Mouse (Mus musculus): ENCODE results near the gene Nxpe5.

Nxpe5 gene

DNA sequence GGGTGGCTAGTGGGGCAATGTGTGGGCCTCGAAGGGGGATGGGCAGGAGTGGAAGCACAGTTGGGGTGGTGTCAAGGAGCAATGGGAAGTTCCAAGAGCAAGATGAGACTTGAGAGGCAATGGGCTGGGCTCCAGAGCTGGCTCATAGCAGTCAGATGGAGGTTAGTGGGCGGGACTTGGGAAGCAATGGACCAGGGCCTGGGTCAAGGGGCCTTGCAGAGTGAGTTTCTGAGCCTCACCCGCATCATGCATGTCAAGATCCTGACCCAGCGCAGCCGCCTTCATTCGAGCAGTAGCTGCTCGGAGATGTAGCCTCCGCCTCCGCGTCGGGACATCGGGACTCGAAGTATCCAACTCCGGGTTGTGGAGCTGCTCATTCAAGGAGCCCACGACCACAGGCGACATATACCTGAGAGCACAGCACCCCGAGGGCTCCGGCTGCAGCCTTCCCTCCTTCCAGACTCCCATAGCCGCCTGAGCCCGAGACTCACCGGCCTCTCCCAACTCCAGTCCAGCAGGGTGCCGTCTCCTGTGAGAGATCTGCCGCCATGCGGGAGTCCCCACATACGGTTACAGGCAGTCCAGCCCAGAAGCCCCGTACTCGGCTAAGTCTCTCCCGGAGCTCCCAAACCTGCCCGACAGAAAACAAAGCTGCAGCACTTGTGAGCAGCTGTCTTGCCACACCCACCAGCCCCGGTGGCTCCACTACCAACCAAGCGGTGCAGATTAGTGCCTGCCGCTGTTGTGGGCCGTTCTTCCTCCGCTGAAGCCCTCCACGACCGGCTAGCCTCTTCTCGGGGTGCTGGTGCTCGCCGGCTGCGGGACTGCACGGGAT is 49.7 kb downstream of the Nxpe5 start:
- no peak for DNase-seq (ENCODE audit: low read depth in 1 of 2, low spot score in 2 of 2)

GRCm38 (mm10) chr5:138277994-138278393 is 52.3 kb downstream of the Nxpe5 start:
- DNase-seq (ENCODE audit: low read depth in 1 of 2, low spot score in 2 of 2): no peak

DNA sequence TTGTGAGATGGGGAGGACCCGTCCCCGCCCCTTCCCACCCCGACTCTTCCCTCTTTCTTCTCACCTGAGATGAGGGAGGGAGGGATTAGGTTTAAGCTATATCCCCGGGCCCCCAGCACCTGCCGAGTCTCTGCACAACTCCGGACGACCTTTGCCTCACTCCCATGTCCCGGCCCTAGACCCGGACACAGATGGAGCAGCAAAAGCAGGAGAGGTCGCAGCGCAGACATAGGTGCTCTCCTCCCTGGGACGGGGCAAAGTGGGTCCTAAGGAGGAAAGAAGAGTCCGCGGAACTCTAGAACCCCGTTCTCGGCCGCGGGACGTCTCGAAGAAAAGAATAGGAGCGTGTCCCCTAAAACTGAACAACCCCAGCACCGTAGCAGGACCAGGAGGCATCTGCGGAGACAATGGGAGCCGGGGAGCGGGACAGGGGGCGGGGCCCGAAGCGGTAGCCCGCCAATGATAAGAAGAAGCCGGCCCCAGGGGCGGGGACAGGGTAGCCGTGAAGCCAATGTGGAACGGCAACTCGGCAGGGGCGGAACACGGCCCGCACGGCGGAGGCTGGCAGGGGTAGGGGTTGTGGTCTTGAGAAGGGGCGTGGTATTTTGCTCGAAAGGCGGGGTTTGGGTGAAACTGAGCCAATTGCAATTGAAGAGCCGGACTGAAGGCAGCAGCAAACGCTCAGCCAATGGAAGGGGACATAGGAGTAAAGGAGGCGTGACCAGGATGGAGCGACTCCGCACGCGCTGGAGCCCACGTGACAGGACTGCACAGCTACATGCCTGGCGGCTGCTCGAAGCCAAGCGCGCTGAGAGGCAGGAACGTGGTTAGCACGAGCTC is 54.1 kb downstream of the Nxpe5 start, which contains the start of the genes Gm43720, Gpc2 and Stag3:
Gene Gm43720, minus strand, starts transcription at position 374 of the 840 bp plus-strand sequence.
Gene Gpc2, minus strand, starts transcription at position 421 of the 840 bp plus-strand sequence.
Gene Stag3, plus strand, starts transcription at position 656 of the 840 bp plus-strand sequence.
- DNase-seq (ENCODE audit: low read depth in 1 of 2, low spot score in 2 of 2): peak; percentile 64 to 76

DNA sequence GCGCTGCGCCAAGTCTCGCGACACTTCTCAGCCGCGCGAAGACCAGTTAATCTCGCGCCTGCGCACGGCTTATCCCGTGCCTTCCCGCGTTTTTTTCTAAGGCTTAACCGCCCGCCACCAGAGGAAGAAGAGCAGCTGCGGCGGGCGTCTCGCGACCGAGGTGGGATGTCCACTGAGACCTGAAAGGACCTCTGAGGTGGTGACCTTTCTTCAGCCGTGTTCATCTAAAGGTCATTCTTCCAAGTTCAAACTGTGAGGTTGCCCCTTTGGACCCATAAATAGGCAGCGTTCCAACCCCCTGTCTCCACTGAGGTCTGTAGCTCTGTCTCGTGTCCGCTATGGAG is 54.7 kb downstream of the Nxpe5 start:
- no peak for DNase-seq (ENCODE audit: low read depth in 1 of 2, low spot score in 2 of 2)

DNA sequence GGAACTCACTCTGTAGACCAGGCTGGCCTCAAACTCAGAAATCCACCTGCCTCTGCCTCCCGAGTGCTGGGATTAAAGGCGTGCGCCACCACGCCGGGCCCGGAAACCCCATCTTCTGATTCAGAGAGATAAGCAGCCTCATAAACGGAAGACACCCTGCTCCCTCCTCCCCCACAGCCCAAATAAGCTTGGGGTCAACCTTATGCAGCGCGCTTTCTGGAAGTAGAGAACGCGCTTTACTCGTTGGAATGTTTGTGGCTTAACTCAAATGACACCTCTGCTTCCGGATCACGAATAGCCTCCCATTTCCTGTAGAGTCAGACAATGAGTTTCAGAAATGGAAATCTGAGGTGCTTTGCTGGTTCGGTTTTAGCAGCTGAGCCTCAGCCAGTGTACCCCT is 55.1 kb downstream of the Nxpe5 start:
- DNase-seq (ENCODE audit: low read depth in 1 of 2, low spot score in 2 of 2): no peak

DNA sequence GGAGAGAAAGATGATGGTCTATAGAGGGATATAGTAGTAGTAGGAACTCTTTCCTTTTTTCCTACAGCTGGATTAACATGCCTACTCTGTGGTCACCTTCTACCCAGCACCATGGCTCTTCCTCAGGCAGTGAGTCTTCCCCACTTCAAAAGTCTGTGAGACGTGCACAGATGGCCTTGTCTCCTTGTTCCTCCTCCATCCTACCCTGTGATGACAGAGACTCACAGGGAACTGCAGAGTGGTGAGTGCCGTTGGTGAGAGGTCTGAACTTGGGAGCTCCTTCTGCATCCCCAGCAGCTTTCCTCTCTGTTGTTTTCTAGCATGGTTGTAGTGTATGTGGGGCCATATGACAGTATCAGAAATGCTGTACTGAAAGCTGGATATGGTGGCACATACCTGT is 56.1 kb downstream of the Nxpe5 start:
- DNase-seq (ENCODE audit: low read depth in 1 of 2, low spot score in 2 of 2): no peak

DNA sequence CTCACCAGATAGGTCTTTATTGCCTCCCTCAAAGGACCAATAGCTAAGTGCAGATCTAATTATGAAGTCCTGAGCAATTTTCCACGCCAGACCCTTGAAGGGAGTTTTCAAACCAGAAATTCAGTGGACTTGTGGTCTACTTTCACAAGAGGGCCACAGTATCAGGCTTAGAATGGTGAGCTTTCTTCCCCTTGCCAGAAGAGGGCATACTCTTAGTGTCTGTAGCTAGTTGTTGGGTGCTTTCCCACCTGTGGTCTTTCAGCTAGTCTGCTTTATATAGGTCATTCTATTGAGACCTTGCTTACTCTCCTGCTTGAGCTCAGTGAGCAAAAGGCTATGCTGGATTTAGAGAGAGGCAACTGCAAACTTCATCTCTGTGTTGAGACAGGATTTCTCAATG is 57.8 kb downstream of the Nxpe5 start:
- DNase-seq (ENCODE audit: low read depth in 1 of 2, low spot score in 2 of 2): no peak

- no peak for DNase-seq (ENCODE audit: low read depth in 1 of 2, low spot score in 2 of 2)
These were observed 62.2 kb downstream of the Nxpe5 start for GRCm38 (mm10) chr5:138287861-138288260.

DNA sequence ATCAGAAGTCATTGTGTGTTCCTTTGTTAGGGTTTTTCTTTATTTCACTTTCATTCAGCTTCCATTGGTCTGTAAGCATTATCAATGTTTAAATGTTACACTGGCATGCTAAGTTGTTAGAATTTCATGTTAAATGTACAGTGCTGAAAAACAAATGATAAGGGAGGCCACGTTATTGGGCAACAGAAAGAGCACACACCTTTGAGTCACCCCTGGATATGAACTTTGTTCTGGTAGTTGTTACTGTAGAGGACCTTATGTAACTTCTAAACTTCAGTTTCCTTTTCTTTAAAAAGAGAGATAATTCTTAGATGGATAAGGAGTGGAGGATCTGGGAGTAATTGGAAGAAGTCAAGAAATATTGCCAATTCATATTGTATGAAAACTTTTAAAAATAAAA is 65.9 kb downstream of the Nxpe5 start:
- no peak for DNase-seq (ENCODE audit: low read depth in 1 of 2, low spot score in 2 of 2)

DNA sequence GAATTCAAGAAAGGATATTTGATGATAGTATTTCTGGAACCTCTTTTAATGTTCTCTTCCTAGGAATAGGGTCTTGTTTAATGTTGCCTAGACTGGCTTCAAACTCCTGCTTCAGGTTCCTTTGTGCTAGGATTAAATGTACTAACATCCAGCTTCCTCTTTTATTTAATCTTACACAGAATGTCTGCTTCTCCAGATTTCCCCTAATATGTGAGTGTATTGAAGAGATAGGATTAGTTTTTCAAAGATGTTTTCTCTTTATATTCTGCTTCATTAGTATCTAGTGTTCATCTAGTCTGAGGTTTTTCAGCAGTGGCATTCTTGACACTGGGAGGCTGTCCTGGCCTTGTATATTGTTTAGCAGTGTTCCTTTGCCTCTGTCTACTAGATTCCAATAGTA is 68.5 kb downstream of the Nxpe5 start:
- no peak for DNase-seq (ENCODE audit: low read depth in 1 of 2, low spot score in 2 of 2)

- DNase-seq (ENCODE audit: low read depth in 1 of 2, low spot score in 2 of 2): no peak
These were observed 73.9 kb downstream of the Nxpe5 start for GRCm38 (mm10) chr5:138299613-138300012.
